Mouse (Mus musculus): ENCODE data around the gene Bola3. TPM values are rescaled to one million over a fixed set of nuclear protein-coding genes. Genes with fewer than 3 reads are reported as not detected.
"Not testable (repeated sequence)": the region's sequence is repeated elsewhere in the genome, so short reads cannot be mapped to it uniquely, and the experiment has no call there.

The Bola3 gene
- 100 to 1,000 TPM; 236 to 237 TPM for total RNA-seq (2021)
- long read RNA-seq, experiment 1, transcript Bola3-201 (3 exons, 709 nt), result minor isoform, 6 of 859 reads
- long read RNA-seq, experiment 1, transcript Bola3-207 (4 exons, 2,312 nt), result major isoform, 671 of 859 reads
- long read RNA-seq, experiment 1, partial matches to known transcripts, result 3 of 859 reads
- long read RNA-seq, experiment 1, other reads (novel, unspliced or antisense), result 179 of 859 reads
- long read RNA-seq, experiment 2, transcript Bola3-207 (4 exons, 2,312 nt), result major isoform, 440 of 521 reads
- long read RNA-seq, experiment 2, partial matches to known transcripts, result 0 of 521 reads
- long read RNA-seq, experiment 2, other reads (novel, unspliced or antisense), result 77 of 521 reads

- DNase-seq, result no peak
These were observed at the start of gene Bola3 for GRCm38 (mm10) chr6:83348873-83349272. Bola3 (plus strand) TSS chr6:83349147.

- no peak for DNase-seq
These were observed 48.3 kb upstream of the Bola3 start for GRCm38 (mm10) chr6:83300447-83301229.

GRCm38 (mm10) chr6:83301294-83301693 lies 47.7 kb upstream of the Bola3 start:
- no peak for DNase-seq

DNA sequence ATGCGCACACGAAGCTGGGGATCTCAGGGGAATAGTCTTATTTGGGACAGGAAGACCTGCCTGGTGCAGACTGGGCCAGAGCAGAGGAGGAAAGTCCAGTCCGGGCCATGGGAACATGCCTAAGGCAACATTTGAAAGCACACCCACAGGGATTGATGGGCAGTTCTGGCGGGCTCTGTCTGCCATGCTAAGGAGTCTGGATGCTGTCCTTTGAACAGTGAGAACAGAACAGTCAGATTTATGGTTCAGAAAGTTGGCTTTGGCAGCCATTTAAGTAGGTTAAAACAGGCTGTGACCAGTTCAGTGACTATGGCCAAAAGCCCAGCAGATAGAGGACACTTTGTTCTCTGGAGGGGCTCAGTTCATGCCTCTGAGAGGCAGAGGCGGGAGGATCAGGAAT lies 46.7 kb upstream of the Bola3 start:
- DNase-seq, result no peak

DNA sequence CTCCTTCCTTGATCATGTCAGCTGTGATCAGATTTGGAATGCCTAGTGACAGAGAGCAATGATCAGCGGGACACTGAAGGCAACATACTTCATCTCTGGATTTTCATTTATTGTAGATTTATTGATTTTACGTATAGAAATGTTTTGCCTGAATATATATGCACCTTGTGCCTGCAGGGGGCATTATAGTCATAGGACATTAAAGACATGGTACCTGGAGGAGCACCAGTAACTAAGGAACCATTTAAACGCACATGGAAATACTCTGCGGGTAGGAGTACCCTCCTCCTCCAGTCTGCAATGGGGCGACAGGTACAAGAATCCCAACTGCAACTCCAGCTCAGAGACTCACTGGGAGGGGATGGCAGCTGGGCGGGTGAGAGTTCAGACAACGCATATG lies 39.9 kb upstream of the Bola3 start:
- no peak for DNase-seq

DNA sequence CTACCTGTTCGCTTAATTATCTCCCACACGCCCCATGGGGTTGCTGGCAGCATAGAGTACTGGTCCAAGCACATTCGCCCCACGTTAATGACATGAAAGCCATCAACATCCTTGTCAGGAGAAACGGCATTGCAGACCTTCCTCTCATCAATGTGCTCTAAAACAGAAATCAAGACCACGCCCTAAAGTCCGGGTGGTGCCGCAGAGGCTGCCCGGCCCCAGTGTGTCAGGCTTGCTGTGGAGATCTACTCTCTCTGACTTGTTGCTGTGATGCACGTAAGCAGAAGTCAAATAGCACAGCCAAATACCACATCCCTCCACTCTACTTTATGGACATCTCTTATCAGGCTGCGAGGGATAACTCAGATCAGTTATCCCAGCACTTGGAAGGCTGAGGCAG lies 37.7 kb upstream of the Bola3 start:
- no peak for DNase-seq

DNA sequence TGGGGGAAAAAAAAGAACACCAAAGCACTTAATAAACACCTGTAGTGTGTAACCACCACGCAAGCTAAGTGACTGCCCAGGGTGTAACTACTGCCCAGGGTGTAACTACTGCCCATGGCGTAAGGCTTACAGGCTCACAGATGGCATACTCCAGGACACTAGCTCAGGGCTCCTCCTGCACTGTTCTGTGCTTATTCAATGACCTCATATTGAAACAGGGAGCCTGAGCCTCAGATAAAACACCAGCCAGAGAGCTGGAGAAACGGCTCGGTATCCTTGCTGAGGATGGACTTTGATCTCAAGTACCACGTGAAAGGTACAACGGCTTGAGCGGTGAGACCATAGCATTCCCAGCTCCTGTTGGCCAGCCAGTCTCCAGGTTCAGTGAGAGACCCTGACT lies 36.9 kb upstream of the Bola3 start:
- no peak for DNase-seq

GRCm38 (mm10) chr6:83312514-83312913 lies 36.4 kb upstream of the Bola3 start:
- DNase-seq, result no peak

DNA sequence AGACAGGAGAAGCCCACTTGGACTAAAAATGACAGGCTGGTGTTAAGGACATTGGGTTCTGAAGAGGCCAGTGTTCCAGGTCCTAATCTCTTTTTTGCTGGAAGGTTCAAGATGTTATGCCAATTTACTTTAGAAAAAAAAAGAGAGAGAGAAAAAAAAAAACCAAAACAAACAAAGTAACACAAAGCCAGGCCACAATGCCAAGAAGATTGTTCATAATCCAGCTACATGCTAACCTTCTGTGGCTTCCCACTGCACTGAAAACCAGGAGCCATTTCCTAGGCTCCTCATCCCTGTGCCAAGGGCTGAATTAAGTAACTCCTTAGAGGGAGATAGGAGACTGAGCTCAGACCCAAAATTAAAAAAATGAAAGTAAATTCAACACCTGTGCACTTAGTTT lies 33.7 kb upstream of the Bola3 start:
- no peak for DNase-seq

- DNase-seq, result no peak
These were observed 32.9 kb upstream of the Bola3 start for GRCm38 (mm10) chr6:83316022-83316421.

DNA sequence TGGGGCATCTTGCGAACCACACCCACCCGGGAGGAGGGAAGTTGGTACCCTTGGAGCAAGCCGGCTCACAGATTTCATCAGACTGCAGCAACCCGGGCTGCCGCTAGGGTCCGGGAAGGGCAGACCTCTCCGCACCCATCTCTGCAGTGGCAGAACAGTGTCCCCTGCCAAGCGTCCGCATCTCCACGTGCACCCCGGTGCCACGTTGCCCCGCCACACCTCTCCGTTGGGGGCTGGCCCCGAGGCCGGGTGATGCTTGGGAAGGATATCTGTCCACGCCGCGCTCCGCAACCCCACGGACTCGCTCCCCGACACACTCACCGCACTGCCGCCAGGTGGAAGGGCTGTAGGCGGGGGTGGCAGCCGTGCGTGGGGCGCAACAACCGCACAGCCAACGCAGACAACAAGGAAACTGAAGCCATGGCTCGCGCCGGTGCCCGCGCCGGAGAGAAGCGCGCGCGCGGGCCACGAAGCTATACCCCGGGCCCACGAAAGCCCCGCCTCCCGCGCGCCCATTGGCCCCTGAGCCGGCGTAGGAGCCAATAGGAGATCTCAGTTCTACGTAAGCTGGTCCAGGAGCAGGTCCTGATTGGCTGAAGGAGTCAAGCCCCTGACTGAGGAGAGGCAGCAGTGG lies 31.7 kb upstream of the Bola3 start:
- peak; percentile 92 for DNase-seq

GRCm38 (mm10) chr6:83321927-83322326 lies 27.0 kb upstream of the Bola3 start:
- DNase-seq, result no peak

DNA sequence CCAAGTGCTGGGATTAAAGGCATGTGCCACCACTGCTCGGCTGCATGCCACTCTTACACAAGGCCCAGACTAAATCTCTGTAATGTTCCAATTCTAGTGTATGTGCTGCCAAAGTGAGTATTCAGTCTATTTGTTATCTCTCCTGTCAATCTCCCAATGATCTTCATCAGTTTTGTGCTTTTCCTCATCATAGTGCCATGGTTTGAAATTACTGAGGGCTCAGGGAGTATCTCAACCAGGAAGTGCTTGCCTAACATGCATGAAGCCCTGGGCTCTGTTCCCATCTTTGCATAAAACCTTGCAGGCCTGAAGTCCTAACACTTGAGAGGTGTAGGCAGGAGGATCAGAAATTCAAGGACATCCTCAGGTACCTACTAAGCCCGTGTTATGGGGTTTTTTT lies 26.2 kb upstream of the Bola3 start:
- no peak for DNase-seq

- DNase-seq, result no peak
These were observed 25.1 kb upstream of the Bola3 start for GRCm38 (mm10) chr6:83323652-83324419.

- DNase-seq, result peak; percentile 94
These were observed 23.2 kb upstream of the Bola3 start, which contains the start of the genes Mthfd2 and Mob1a for GRCm38 (mm10) chr6:83325525-83326393. Mthfd2 (minus strand) TSS chr6:83325908. Mob1a (plus strand) TSS chr6:83326016.

GRCm38 (mm10) chr6:83326394-83326736 lies 22.6 kb upstream of the Bola3 start:
- DNase-seq, result no peak

- DNase-seq, result no peak
These were observed 22.2 kb upstream of the Bola3 start for GRCm38 (mm10) chr6:83326761-83327160.

DNA sequence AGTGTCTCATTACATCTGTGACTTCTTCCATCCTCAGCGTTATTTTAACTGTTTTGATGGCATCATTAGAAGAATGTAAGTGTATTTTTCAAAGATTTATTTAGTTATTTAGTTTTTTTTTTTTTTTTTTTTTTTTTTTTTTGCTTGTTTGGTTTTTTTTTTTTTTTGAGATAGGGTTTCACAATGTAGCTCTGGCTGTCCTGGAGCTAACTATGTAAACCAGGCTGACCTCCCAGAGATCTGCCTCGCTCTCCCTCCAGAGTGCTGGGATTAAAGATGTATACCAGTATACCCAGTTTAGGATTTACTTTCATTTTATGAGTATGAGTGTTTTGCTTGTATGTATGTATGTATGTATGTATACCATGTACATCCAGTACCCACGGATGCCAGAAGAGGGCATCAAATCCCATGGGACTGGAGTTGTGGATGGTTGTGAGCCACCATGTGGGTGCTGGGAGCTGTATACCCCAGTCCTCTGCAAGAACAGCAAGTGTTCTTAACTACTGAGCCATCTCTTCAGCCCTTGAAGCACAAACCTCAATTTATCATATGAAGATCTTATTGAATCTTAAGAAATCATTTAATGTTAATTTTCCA lies 21.3 kb upstream of the Bola3 start:
- no peak for DNase-seq

GRCm38 (mm10) chr6:83341387-83341786 lies 7.6 kb upstream of the Bola3 start:
- no peak for DNase-seq

DNA sequence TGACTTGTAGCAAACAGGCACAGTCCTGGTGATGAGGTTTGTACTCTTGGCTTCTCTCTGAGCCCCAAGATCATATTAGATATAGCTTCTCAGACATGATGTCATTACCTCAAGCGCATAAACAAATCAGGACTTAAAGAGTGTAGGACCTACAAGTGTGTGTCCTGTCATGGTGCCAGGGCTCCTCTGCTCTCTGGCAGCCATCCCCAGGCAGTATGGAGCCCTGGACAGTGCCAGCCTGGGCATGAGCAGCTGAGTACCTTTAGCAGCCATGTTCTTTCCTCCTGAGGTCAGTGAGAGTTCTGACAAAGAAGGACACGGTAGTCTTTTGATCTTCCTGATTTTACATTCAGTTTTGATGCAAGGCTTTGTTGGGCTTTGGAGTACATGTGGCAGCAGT lies 6.0 kb upstream of the Bola3 start:
- no peak for DNase-seq

DNA sequence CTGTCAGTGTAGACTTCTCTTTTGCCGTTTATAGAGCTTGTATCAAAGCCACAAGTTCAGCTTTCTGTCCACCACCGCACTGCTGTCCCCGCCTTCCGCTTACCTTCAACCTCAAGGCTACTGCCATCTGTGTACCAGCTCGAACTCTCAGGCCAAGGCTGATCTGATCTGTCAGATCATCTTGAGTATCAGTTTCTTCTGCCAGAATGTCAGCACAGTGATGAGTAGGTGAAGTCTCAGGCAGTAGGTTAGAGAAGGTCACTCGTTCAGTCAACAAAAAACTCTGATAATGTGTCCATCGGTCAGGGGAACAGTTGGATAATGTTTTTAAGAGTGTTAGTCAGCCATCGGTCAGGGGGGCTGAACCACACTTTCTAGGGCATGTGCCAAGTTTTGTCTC lies 3.7 kb upstream of the Bola3 start:
- DNase-seq, result not testable (repeated sequence)
